Mouse (Mus musculus): ENCODE measurements around the gene Ttc28. TPM values are rescaled to one million over a fixed set of nuclear protein-coding genes. Genes with fewer than 3 reads are reported as not detected.

The Ttc28 gene
- total and polyA plus RNA-seq, 3 experiments: 1.1 to 1.8 TPM; not detected in 1

- Histone ChIP-seq H3K27me3 (ENCODE audit: control insufficient read depth in 1 of 2, insufficient read depth in 2 of 2, low read length in 2 of 2) (no peaks in the 10 kb centered on the region), H3K79me2 (ENCODE audit: control insufficient read depth, insufficient read depth, low read length, poor library complexity) (no peaks in the 10 kb centered on the region), H3K36me3 (ENCODE audit: control insufficient read depth in 1 of 2, insufficient read depth in 2 of 2, low read length in 2 of 2) (no peaks in the 10 kb centered on the region), H3K4me1 (ENCODE audit: control insufficient read depth in 1 of 2, insufficient read depth in 2 of 2, low read length in 2 of 2) (no peaks in the 10 kb centered on the region), H3K4me3 (ENCODE audit: control insufficient read depth in 1 of 2, insufficient read depth in 1 of 2, low read depth in 2 of 2, low read length in 2 of 2) (no peak overlapping the region), H3K27ac (ENCODE audit: control insufficient read depth, low read depth, low read length) (no peak overlapping the region), H3K9ac (ENCODE audit: control insufficient read depth, low read depth, low read length, poor library complexity, severe bottlenecking) (no peak overlapping the region), H3K9me3 (replicated peaks; ENCODE audit: insufficient read depth, low read length) (no peaks in the 10 kb centered on the region)
- no peak for DNase-seq (ENCODE audit: low read depth, low spot score)
- TF ChIP-seq MXI1 (IDR thresholded peaks at IDR 0.05; ENCODE audit: low read depth, low read length) (no peak), ZC3H11A (IDR thresholded peaks at IDR 0.05; ENCODE audit: low read depth, low read length) (no peak), KAT2A (conservative IDR thresholded peaks at IDR 0.05; ENCODE audit: low read depth, low read length) (no peak), ZNF384 (IDR thresholded peaks at IDR 0.05; ENCODE audit: low read depth, low read length) (no peak), E2F4 (IDR thresholded peaks at IDR 0.05; ENCODE audit: borderline replicate concordance, low read depth, low read length) (no peak), ZMIZ1 (IDR thresholded peaks at IDR 0.05; ENCODE audit: low read depth, low read length) (no peak), TBP (IDR thresholded peaks at IDR 0.05; ENCODE audit: low read depth, low read length) (no peak), GABPA (IDR thresholded peaks at IDR 0.05; ENCODE audit: low read depth, low read length) (no peak), USF2 (IDR thresholded peaks at IDR 0.05; ENCODE audit: borderline replicate concordance in 1 of 2, insufficient read depth in 1 of 2, low read depth in 1 of 2, low read length in 2 of 2) (no peak), MYC (IDR thresholded peaks at IDR 0.05; ENCODE audit: low read depth, low read length) (no peak), USF1 (IDR thresholded peaks at IDR 0.05; ENCODE audit: low read depth, low read length) (no peak), CHD1 (IDR thresholded peaks at IDR 0.05; ENCODE audit: low read depth, low read length) (no peak)
These were observed 17.6 kb downstream of the Ttc28 start for GRCm38 (mm10) chr5:110897114-110897788.

GRCm38 (mm10) chr5:110898169-110898568 is 18.6 kb downstream of the Ttc28 start:
- Histone ChIP-seq H3K79me2 (ENCODE audit: control insufficient read depth, insufficient read depth, low read length, poor library complexity) (no peaks in the 10 kb centered on the region), H3K36me3 (ENCODE audit: control insufficient read depth in 1 of 2, insufficient read depth in 2 of 2, low read length in 2 of 2) (no peaks in the 10 kb centered on the region), H3K4me3 (ENCODE audit: control insufficient read depth in 1 of 2, insufficient read depth in 1 of 2, low read depth in 2 of 2, low read length in 2 of 2) (no peak overlapping the region), H3K9ac (ENCODE audit: control insufficient read depth, low read depth, low read length, poor library complexity, severe bottlenecking) (no peak overlapping the region), H3K27ac (ENCODE audit: control insufficient read depth, low read depth, low read length) (no peak overlapping the region), H3K9me3 (replicated peaks; ENCODE audit: insufficient read depth, low read length) (no peaks in the 10 kb centered on the region), H3K27me3 (ENCODE audit: control insufficient read depth in 1 of 2, insufficient read depth in 2 of 2, low read length in 2 of 2) (no peaks in the 10 kb centered on the region), H3K4me1 (ENCODE audit: control insufficient read depth in 1 of 2, insufficient read depth in 2 of 2, low read length in 2 of 2) (no peaks in the 10 kb centered on the region)
- no peak for DNase-seq (ENCODE audit: low read depth, low spot score)
- TF ChIP-seq MEF2A (IDR thresholded peaks at IDR 0.05; ENCODE audit: extremely low read depth, insufficient replicate concordance, low read depth, low read length, poor library complexity, severe bottlenecking) (no peak), MAX (IDR thresholded peaks at IDR 0.05; ENCODE audit: low read length) (no peak), GATA1 (IDR thresholded peaks at IDR 0.05; ENCODE audit: low read depth, low read length) (no peak), ZMIZ1 (IDR thresholded peaks at IDR 0.05; ENCODE audit: low read depth, low read length) (no peak), NRF1 (IDR thresholded peaks at IDR 0.05; ENCODE audit: insufficient read depth, low read depth, low read length, poor library complexity, severe bottlenecking) (no peak), POLR2AphosphoS5 (IDR thresholded peaks at IDR 0.05; ENCODE audit: borderline replicate concordance, low read depth, low read length) (no peak), MYC (IDR thresholded peaks at IDR 0.05; ENCODE audit: low read depth, low read length) (no peak), CHD1 (IDR thresholded peaks at IDR 0.05; ENCODE audit: low read depth, low read length) (no peak), USF1 (IDR thresholded peaks at IDR 0.05; ENCODE audit: low read depth, low read length) (no peak), TBP (IDR thresholded peaks at IDR 0.05; ENCODE audit: low read depth, low read length) (no peak), EP300 (IDR thresholded peaks at IDR 0.05; ENCODE audit: low read depth in 1 of 2, low read length in 2 of 2) (no peak)

Data from MEL (cell line).